Mouse (Mus musculus) forelimb bud, embryonic 11.5 days (tissue): Measurements from ENCODE around the gene Gusb.

Experiments
- DNase-seq: peaks from one replicate; pipeline ENCODE4 v3.0.0-alpha.2; 2012; ENCODE audit warnings: low read depth, low spot score

The Gusb gene

GRCm38 (mm10) chr5:129974866-129975311 lies 28.0 kb downstream of the Gusb start:
- no peak for DNase-seq

- no peak for DNase-seq
Measured at GRCm38 (mm10) chr5:129974354-129974753, 28.5 kb downstream of the Gusb start.

GRCm38 (mm10) chr5:129971491-129971890 lies 31.4 kb downstream of the Gusb start:
- DNase-seq: no peak

- no peak for DNase-seq
Measured at GRCm38 (mm10) chr5:129968417-129968816, 34.4 kb downstream of the Gusb start.

- DNase-seq: no peak
Measured at GRCm38 (mm10) chr5:129966448-129966847, 36.4 kb downstream of the Gusb start.

GRCm38 (mm10) chr5:129963224-129963623 lies 39.6 kb downstream of the Gusb start:
- no peak for DNase-seq

GRCm38 (mm10) chr5:129955792-129956191 lies 47.1 kb downstream of the Gusb start:
- no peak for DNase-seq

GRCm38 (mm10) chr5:129954473-129955254 lies 48.2 kb downstream of the Gusb start:
- DNase-seq: no peak

- DNase-seq: no peak
Measured at GRCm38 (mm10) chr5:129952143-129952542, 50.7 kb downstream of the Gusb start.

- DNase-seq: no peak
Measured at GRCm38 (mm10) chr5:129947528-129948033, 55.3 kb downstream of the Gusb start.

GRCm38 (mm10) chr5:129943402-129943801 lies 59.4 kb downstream of the Gusb start:
- DNase-seq: no peak

GRCm38 (mm10) chr5:129942073-129942939 lies 60.5 kb downstream of the Gusb start:
- DNase-seq: peak; percentile 19

GRCm38 (mm10) chr5:129941495-129942045 lies 61.3 kb downstream of the Gusb start, which contains the start of gene Vkorc1l1:
Gene Vkorc1l1, plus strand, starts transcription at chr5:129941970.
- peak; percentile 100 for DNase-seq

- DNase-seq: no peak
Measured at GRCm38 (mm10) chr5:129940736-129941494, 61.9 kb downstream of the Gusb start.

- no peak for DNase-seq
Measured at GRCm38 (mm10) chr5:129940281-129940680, 62.6 kb downstream of the Gusb start.
